Mouse (Mus musculus): ENCODE measurements around the gene Mterf4. TPM values are rescaled to one million over a fixed set of nuclear protein-coding genes. Genes with fewer than 3 reads are reported as not detected.

Mterf4 gene
- total RNA-seq (2014; fragmentation: Nextera tagmentation) = 20.2 and 25.5 TPM in 2 replicates
- 58.2 and 60.5 TPM in 2 replicates for total RNA-seq (2017)
- polyA plus RNA-seq (2012) = 4.4 and 5.0 TPM in 2 replicates

DNA sequence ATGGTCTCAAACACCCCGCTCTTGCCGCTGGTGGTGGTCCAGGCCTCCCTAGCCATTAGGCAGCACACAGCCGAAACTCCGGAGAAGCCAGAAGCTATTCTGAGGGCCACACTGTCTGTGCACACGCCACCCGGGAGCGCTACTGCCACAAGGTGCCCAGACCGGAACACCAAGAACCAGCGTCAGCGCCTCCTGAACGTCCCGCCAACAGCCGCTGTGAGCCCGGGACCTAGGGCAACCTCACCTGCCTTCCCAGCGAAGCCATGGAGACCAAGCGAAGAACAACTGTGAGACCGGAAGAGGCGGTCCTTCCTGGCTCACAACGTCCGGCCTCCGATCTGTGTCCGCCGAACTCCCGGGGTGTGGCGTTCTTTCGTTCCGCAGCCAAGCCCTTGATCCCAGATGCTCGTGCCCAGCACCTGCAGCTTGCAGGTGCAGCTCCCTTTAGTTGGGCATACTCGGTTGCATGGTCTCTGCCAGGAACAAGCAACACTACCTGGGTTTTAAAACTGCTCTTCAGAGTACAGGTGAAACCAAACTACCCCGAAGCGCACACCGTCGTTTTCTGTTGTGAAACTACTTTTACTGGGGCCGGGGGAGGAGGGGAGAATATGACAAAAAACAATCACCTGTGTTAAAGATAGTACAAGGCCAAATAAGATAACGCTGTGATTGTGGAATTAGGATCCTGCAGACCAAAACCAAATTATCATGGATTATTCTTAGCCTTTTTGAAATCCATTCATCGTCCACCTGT, at the start of gene Mterf4:
TSS of gene Mterf4 (minus strand) at position 335 of the 757 bp plus-strand sequence.
- Histone ChIP-seq H3K36me3 (replicated peaks) (peaks cover 67% of the 10 kb centered on the region), H3K9me3 (replicated peaks) (no peaks in the 10 kb centered on the region), H3K4me1 (ENCODE audit: insufficient read depth, low read depth, low read length) (peaks cover 36% of the 10 kb centered on the region), H3K4me3 (ENCODE audit: low read depth, low read length) (peak within 1 kb of the TSS; percentile 83), H3K27me3 (ENCODE audit: insufficient read depth, low read length) (no peaks in the 10 kb centered on the region)
- DNase-seq (ENCODE audit: low spot score) (peak; percentile 96), ATAC-seq (ENCODE audit: extremely low read depth, insufficient number of reproducible peaks, low FRiP score, poor library complexity, severe bottlenecking) (peak; percentile 99)
- TF ChIP-seq GATA1 (IDR thresholded peaks at IDR 0.05; ENCODE audit: borderline replicate concordance, low read length) (no peak), TAL1 (conservative IDR thresholded peaks at IDR 0.05; ENCODE audit: low read depth, low read length) (no peak), CTCF (IDR thresholded peaks at IDR 0.05; ENCODE audit: low read depth, low read length) (no peak), POLR2AphosphoS5 (IDR thresholded peaks at IDR 0.05; ENCODE audit: insufficient replicate concordance, low read depth, low read length) (0 out of 2 replicates have a peak, but pooled peaks have one; percentile 64), GATA2 (IDR thresholded peaks at IDR 0.05; ENCODE audit: borderline replicate concordance, low read depth, low read length) (no peak)

DNA sequence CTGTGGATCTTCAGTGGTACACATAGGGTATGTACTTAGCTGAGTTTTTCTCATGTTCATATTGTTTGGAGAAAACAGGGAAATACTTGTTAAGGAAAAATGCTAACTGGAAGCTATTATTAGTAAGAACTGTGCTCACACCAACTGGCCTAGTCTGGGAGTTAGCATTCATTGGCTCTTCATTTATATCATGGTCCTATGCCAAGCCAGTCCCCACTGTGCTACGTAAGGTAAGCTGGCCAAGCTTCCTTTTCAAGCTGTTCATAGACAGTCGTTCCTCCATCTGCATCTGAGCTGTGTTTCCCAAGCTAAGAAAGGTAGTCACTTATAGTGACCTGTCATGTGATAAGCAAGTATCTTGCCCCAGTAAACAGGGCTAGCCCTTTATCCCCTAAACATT, 47.0 kb upstream of the Mterf4 start:
- TF ChIP-seq GATA1 (IDR thresholded peaks at IDR 0.05; ENCODE audit: borderline replicate concordance, low read length) (no peak), CTCF (IDR thresholded peaks at IDR 0.05; ENCODE audit: low read depth, low read length) (no peak), POLR2AphosphoS5 (IDR thresholded peaks at IDR 0.05; ENCODE audit: insufficient replicate concordance, low read depth, low read length) (no peak), GATA2 (IDR thresholded peaks at IDR 0.05; ENCODE audit: borderline replicate concordance, low read depth, low read length) (no peak), TAL1 (conservative IDR thresholded peaks at IDR 0.05; ENCODE audit: low read depth, low read length) (no peak)
- no peaks in the 10 kb centered on the region for H3K27me3 ChIP-seq (ENCODE audit: insufficient read depth, low read length)
- peaks cover under 1% of the 10 kb centered on the region; the same call in 1 of the 2 replicates for H3K4me1 ChIP-seq (ENCODE audit: insufficient read depth, low read depth, low read length)
- H3K4me3 ChIP-seq (ENCODE audit: low read depth, low read length) = no peak overlapping the region
- H3K36me3 ChIP-seq (replicated peaks) = peaks cover 98% of the 10 kb centered on the region
- no peaks in the 10 kb centered on the region for H3K9me3 ChIP-seq (replicated peaks)
- DNase-seq (ENCODE audit: low spot score) = no peak
- ATAC-seq (ENCODE audit: extremely low read depth, insufficient number of reproducible peaks, low FRiP score, poor library complexity, severe bottlenecking) = no peak

GRCm38 (mm10) chr1:93349701-93350100, 44.0 kb upstream of the Mterf4 start:
- no peak for DNase-seq (ENCODE audit: low spot score)
- no peaks in the 10 kb centered on the region for H3K27me3 ChIP-seq (ENCODE audit: insufficient read depth, low read length)
- no peak for ATAC-seq (ENCODE audit: extremely low read depth, insufficient number of reproducible peaks, low FRiP score, poor library complexity, severe bottlenecking)
- peaks cover 16% of the 10 kb centered on the region for H3K4me1 ChIP-seq (ENCODE audit: insufficient read depth, low read depth, low read length)
- no peak overlapping the region for H3K4me3 ChIP-seq (ENCODE audit: low read depth, low read length)
- TF ChIP-seq TAL1 (conservative IDR thresholded peaks at IDR 0.05; ENCODE audit: low read depth, low read length) (no peak), CTCF (IDR thresholded peaks at IDR 0.05; ENCODE audit: low read depth, low read length) (no peak), GATA2 (IDR thresholded peaks at IDR 0.05; ENCODE audit: borderline replicate concordance, low read depth, low read length) (no peak), GATA1 (IDR thresholded peaks at IDR 0.05; ENCODE audit: borderline replicate concordance, low read length) (no peak), POLR2AphosphoS5 (IDR thresholded peaks at IDR 0.05; ENCODE audit: insufficient replicate concordance, low read depth, low read length) (no peak)
- H3K36me3 ChIP-seq (replicated peaks) = peaks cover 95% of the 10 kb centered on the region
- H3K9me3 ChIP-seq (replicated peaks) = no peaks in the 10 kb centered on the region

- DNase-seq (ENCODE audit: low spot score) (no peak), ATAC-seq (ENCODE audit: extremely low read depth, insufficient number of reproducible peaks, low FRiP score, poor library complexity, severe bottlenecking) (no peak)
- no peaks in the 10 kb centered on the region for H3K27me3 ChIP-seq (ENCODE audit: insufficient read depth, low read length)
- peaks cover 29% of the 10 kb centered on the region for H3K4me1 ChIP-seq (ENCODE audit: insufficient read depth, low read depth, low read length)
- H3K9me3 ChIP-seq (replicated peaks) = no peaks in the 10 kb centered on the region
- H3K36me3 ChIP-seq (replicated peaks) = peaks cover 69% of the 10 kb centered on the region
- TF ChIP-seq GATA1 (IDR thresholded peaks at IDR 0.05; ENCODE audit: borderline replicate concordance, low read length) = no peak
- TF ChIP-seq GATA2 (IDR thresholded peaks at IDR 0.05; ENCODE audit: borderline replicate concordance, low read depth, low read length) = no peak
- TF ChIP-seq TAL1 (conservative IDR thresholded peaks at IDR 0.05; ENCODE audit: low read depth, low read length) = no peak
- TF ChIP-seq CTCF (IDR thresholded peaks at IDR 0.05; ENCODE audit: low read depth, low read length) = no peak
- TF ChIP-seq POLR2AphosphoS5 (IDR thresholded peaks at IDR 0.05; ENCODE audit: insufficient replicate concordance, low read depth, low read length) = no peak
- no peak overlapping the region for H3K4me3 ChIP-seq (ENCODE audit: low read depth, low read length)
These were observed 41.5 kb upstream of the Mterf4 start for GRCm38 (mm10) chr1:93347176-93347575.

DNA sequence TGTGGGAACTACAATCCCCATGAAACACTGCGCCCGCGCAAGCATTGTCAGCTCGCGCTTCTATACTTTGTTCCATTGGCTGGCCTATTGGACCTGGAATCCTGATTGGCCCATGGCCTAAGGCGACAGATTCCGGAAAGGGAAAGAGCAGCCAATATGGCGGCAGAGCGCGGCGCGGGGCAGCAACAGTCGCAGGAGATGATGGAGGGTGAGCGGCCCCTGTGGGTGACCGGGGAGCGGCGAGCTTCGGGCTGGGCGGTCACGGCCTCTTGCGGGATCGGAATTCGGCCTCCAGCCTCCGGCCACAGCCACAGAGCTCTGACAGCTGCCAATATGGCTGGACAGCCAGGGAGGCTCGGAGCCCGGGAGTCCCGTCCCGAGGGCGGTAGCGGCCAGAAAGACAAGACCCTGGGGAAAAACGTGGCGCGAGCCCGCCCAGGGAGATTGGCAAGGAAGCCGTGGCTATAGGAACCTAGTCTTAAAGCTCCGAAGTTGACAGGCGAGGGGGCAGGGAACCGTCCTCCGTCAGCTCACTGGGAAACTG, 37.9 kb upstream of the Mterf4 start:
- peaks cover 40% of the 10 kb centered on the region for H3K4me1 ChIP-seq (ENCODE audit: insufficient read depth, low read depth, low read length)
- peak; percentile 88 for ATAC-seq (ENCODE audit: extremely low read depth, insufficient number of reproducible peaks, low FRiP score, poor library complexity, severe bottlenecking)
- peak; percentile 100 for DNase-seq (ENCODE audit: low spot score)
- peaks cover 49% of the 10 kb centered on the region for H3K36me3 ChIP-seq (replicated peaks)
- H3K27me3 ChIP-seq (ENCODE audit: insufficient read depth, low read length) = no peaks in the 10 kb centered on the region
- no peaks in the 10 kb centered on the region for H3K9me3 ChIP-seq (replicated peaks)
- H3K4me3 ChIP-seq (ENCODE audit: low read depth, low read length) = peak overlapping the region; percentile 81
- TF ChIP-seq CTCF (IDR thresholded peaks at IDR 0.05; ENCODE audit: low read depth, low read length) (no peak), GATA2 (IDR thresholded peaks at IDR 0.05; ENCODE audit: borderline replicate concordance, low read depth, low read length) (no peak), TAL1 (conservative IDR thresholded peaks at IDR 0.05; ENCODE audit: low read depth, low read length) (no peak), POLR2AphosphoS5 (IDR thresholded peaks at IDR 0.05; ENCODE audit: insufficient replicate concordance, low read depth, low read length) (no peak), GATA1 (IDR thresholded peaks at IDR 0.05; ENCODE audit: borderline replicate concordance, low read length) (no peak)
